In genomic region chr2:151702146-151702850, GRCm38 (mm10) we compare ENCODE assay signal across 9 mouse cellular contexts. TPM values are rescaled to one million over a fixed set of nuclear protein-coding genes. Genes with fewer than 3 reads are reported as not detected.
A peak's percentile ranks its signal among the peaks of the same experiment; 100 is the strongest.
DNase-seq lines count a peak whose midpoint lies in the region; ATAC-seq and TF ChIP-seq lines count a peak whose summit lies in the region.
"Had no signal": no experiment of that assay in that cellular context is flagged by ENCODE, and none has a peak within 500 bp of the region (broad histone marks: within the 10 kb centered on the region; RNA-seq: fewer than 3 reads in every experiment).

No protein-coding gene starts in this region.

- dilution Hi-C loops in CH12.LX (cut with MboI; ENCODE audit: extremely low pct_ligation_motif_present, extremely low pct_unique_long_range_greater_than_20kb, low sequenced_read_pairs), result no loop called here

- H3K9ac ChIP-seq in CH12.LX (ENCODE audit: insufficient read depth, low read depth), result no peak overlapping the region
- peak overlapping the region; percentile 78 for H3K9ac ChIP-seq in embryonic facial prominence, embryonic 12.5 days
- peak overlapping the region; percentile 70 for H3K9ac ChIP-seq in heart, postnatal 0 days (replicated peaks; ENCODE audit: low read depth, low read length)
- peak overlapping the region; percentile 66 for H3K9ac ChIP-seq in lung, embryonic 14.5 days

- peaks cover 58% of the 10 kb centered on the region for H3K27me3 ChIP-seq in CH12.LX (replicated peaks)
- peaks cover 57% of the 10 kb centered on the region for H3K27me3 ChIP-seq in embryonic facial prominence, embryonic 12.5 days
- H3K27me3 ChIP-seq in heart, postnatal 0 days (ENCODE audit: control insufficient read depth, insufficient read depth, low read length), result peaks cover 38% of the 10 kb centered on the region
- peaks cover 36% of the 10 kb centered on the region for H3K27me3 ChIP-seq in lung, embryonic 14.5 days (ENCODE audit: insufficient read depth, low read length)

- no peak for TF ChIP-seq CTCF in CH12.LX (conservative IDR thresholded peaks at IDR 0.05 in 1 of 2, IDR thresholded peaks at IDR 0.05 in 1 of 2; ENCODE audit: low read depth in 2 of 2, low read length in 2 of 2)
- TF ChIP-seq CTCF in heart, postnatal 0 days (IDR thresholded peaks at IDR 0.05; ENCODE audit: low read depth), result 0 out of 2 replicates have a peak, but pooled peaks have one; percentile 12
- TF ChIP-seq CTCF in lung, embryonic 14.5 days (IDR thresholded peaks at IDR 0.05; ENCODE audit: low read depth), result peak; percentile 30

- ATAC-seq in embryonic facial prominence, embryonic 12.5 days (ENCODE audit: insufficient number of reproducible peaks, insufficient read depth, low FRiP score, low TSS enrichment), result peak; percentile 80
- ATAC-seq in heart, postnatal 0 days (ENCODE audit: insufficient read depth, low read depth), result peak; percentile 72
- ATAC-seq in lung, embryonic 14.5 days (ENCODE audit: insufficient read depth), result peak; percentile 88

- WGBS in embryonic facial prominence, embryonic 12.5 days, result under 1% methylated on average over 55 of the region's 97 CpGs
- under 1% methylated on average over 61 of the region's 97 CpGs for WGBS in heart, postnatal 0 days
- WGBS in lung, embryonic 14.5 days, result under 1% methylated on average over 81 of the region's 97 CpGs

- H3K4me2 ChIP-seq in CH12.LX (ENCODE audit: insufficient read depth, low read depth, poor library complexity, severe bottlenecking), result peak overlapping the region; percentile 86
- H3K4me2 ChIP-seq in embryonic facial prominence, embryonic 12.5 days (replicated peaks), result peak overlapping the region; percentile 100
- peak overlapping the region; percentile 100 for H3K4me2 ChIP-seq in heart, postnatal 0 days (ENCODE audit: low read depth, low read length)
- peak overlapping the region; percentile 99 for H3K4me2 ChIP-seq in lung, embryonic 14.5 days

- in situ Hi-C loops in CH12.LX (cut with MboI; ENCODE audit: low pct_ligation_motif_present, low pct_unique_long_range_greater_than_20kb, low sequenced_read_pairs), result no loop called here

- no peak for TF ChIP-seq POLR2A in CH12.LX (IDR thresholded peaks at IDR 0.05; ENCODE audit: low read depth, low read length)

- no peak for TF ChIP-seq EP300 in CH12.LX (IDR thresholded peaks at IDR 0.05; ENCODE audit: low read length)
- TF ChIP-seq EP300 in heart, postnatal 0 days (IDR thresholded peaks at IDR 0.05; ENCODE audit: low read depth), result no peak

- DNase-seq in CH12.LX (ENCODE audit: extremely low read depth), result no peak
- peak; percentile 61 for DNase-seq in adrenal gland, postnatal 14 days
- DNase-seq in heart, postnatal 0 days (ENCODE audit: low spot score), result peak; percentile 16
- DNase-seq in kidney, postnatal 14 days, result peak; percentile 46
- peak; percentile 73 for DNase-seq in lung, embryonic 14.5 days
- DNase-seq in ovary, postnatal 14 days (ENCODE audit: low spot score), result peak; percentile 7
- no peak for DNase-seq in spleen, postnatal 4 days (ENCODE audit: low spot score in 2 of 2)

- no peaks in the 10 kb centered on the region for H3K79me2 ChIP-seq in CH12.LX (replicated peaks; ENCODE audit: control insufficient read depth, extremely low read depth, insufficient read depth, poor library complexity, severe bottlenecking)

- H3K27ac ChIP-seq in CH12.LX (ENCODE audit: insufficient read depth, low read depth), result no peak overlapping the region
- H3K27ac ChIP-seq in embryonic facial prominence, embryonic 12.5 days, result no peak overlapping the region; the same call in 1 of the 2 replicates
- H3K27ac ChIP-seq in heart, postnatal 0 days (ENCODE audit: low read depth), result no peak overlapping the region
- no peak overlapping the region for H3K27ac ChIP-seq in lung, embryonic 14.5 days (ENCODE audit: low read depth)

- peak overlapping the region in 1 of 3 experiments; percentile 46 for H3K4me3 ChIP-seq in CH12.LX (replicated peaks in 1 of 3; ENCODE audit: low read depth in 2 of 3, low read length in 2 of 3, poor library complexity in 1 of 3)
- peak overlapping the region; percentile 72 for H3K4me3 ChIP-seq in embryonic facial prominence, embryonic 12.5 days
- H3K4me3 ChIP-seq in heart, postnatal 0 days (ENCODE audit: low read depth, low read length), result peak overlapping the region; percentile 64
- H3K4me3 ChIP-seq in lung, embryonic 14.5 days (ENCODE audit: low read depth, low read length), result peak overlapping the region; percentile 57

- TF ChIP-seq RAD21 in CH12.LX (IDR thresholded peaks at IDR 0.05; ENCODE audit: low read depth, low read length), result no peak

- H3K36me3 ChIP-seq in CH12.LX (replicated peaks in 1 of 2; ENCODE audit: control insufficient read depth in 1 of 2, insufficient read depth in 1 of 2, low read length in 1 of 2), result no peaks in the 10 kb centered on the region
- H3K36me3 ChIP-seq in embryonic facial prominence, embryonic 12.5 days, result no peaks in the 10 kb centered on the region
- no peaks in the 10 kb centered on the region for H3K36me3 ChIP-seq in heart, postnatal 0 days (replicated peaks; ENCODE audit: control insufficient read depth, insufficient read depth, low read length)
- no peaks in the 10 kb centered on the region for H3K36me3 ChIP-seq in lung, embryonic 14.5 days (ENCODE audit: insufficient read depth)

- no peaks in the 10 kb centered on the region for H3K4me1 ChIP-seq in CH12.LX (ENCODE audit: control insufficient read depth in 1 of 2, insufficient read depth in 2 of 2)
- peaks cover 2% of the 10 kb centered on the region; the same call in 1 of the 2 replicates for H3K4me1 ChIP-seq in embryonic facial prominence, embryonic 12.5 days
- H3K4me1 ChIP-seq in heart, postnatal 0 days (ENCODE audit: control insufficient read depth, insufficient read depth), result 0 out of 2 replicates have a peak, but pooled peaks cover 4% of the 10 kb centered on the region
- no peaks in the 10 kb centered on the region for H3K4me1 ChIP-seq in lung, embryonic 14.5 days (ENCODE audit: insufficient read depth)

- peaks cover 2% of the 10 kb centered on the region for H3K9me3 ChIP-seq in CH12.LX (replicated peaks; ENCODE audit: low read length)
- H3K9me3 ChIP-seq in embryonic facial prominence, embryonic 12.5 days, result no peaks in the 10 kb centered on the region
- no peaks in the 10 kb centered on the region for H3K9me3 ChIP-seq in heart, postnatal 0 days (replicated peaks; ENCODE audit: control insufficient read depth, low read length)
- no peaks in the 10 kb centered on the region for H3K9me3 ChIP-seq in lung, embryonic 14.5 days (ENCODE audit: low read depth, low read length)

TF ChIP-seq in CH12.LX, 34 proteins besides CTCF, POLR2A, EP300 and RAD21:
- TF ChIP-seq MXI1 (IDR thresholded peaks at IDR 0.05; ENCODE audit: low read depth, low read length), result no peak
- TF ChIP-seq CHD2 (IDR thresholded peaks at IDR 0.05; ENCODE audit: low read length), result no peak
- TF ChIP-seq MEF2A (IDR thresholded peaks at IDR 0.05; ENCODE audit: borderline replicate concordance, low read depth, low read length), result no peak
- no peak for TF ChIP-seq RCOR1 (conservative IDR thresholded peaks at IDR 0.05; ENCODE audit: low read depth, low read length)

RNA-seq across cellular contexts. Expression of gene Tmem74b, which starts 0.5 kb away (rescaled TPM):
- total RNA-seq in CH12.LX (2012; rRNA removed) (0.21 TPM in 1 of 2 replicates, not detected in the other), CH12.LX (2014; rRNA removed) (not detected in 2 replicates)
- polyA plus RNA-seq in CH12.LX (2012; ENCODE audit: insufficient read length, low read depth), result not detected in 2 replicates
- 0.85 and 1.9 TPM in 2 replicates for total RNA-seq in adrenal gland, postnatal 14 days (2021)
- polyA plus RNA-seq in embryonic facial prominence, embryonic 12.5 days (2016; fragmentation: Nextera tagmentation; extraction: Ambion mirVana), result 3.2 and 4.8 TPM in 2 replicates
- 1.2 and 1.6 TPM in 2 replicates for total RNA-seq in heart, postnatal 0 days (2014; rRNA removed; ENCODE audit: low replicate concordance)
- polyA plus RNA-seq in heart, postnatal 0 days (2015; fragmentation: Nextera tagmentation; extraction: Ambion mirVana), result 3.6 and 3.8 TPM in 2 replicates
- polyA plus RNA-seq in lung, embryonic 14.5 days (2014; fragmentation: Nextera tagmentation; extraction: Ambion mirVana), result 1.5 and 1.9 TPM in 2 replicates

RNA-seq across cellular contexts. Expression of gene Rad21l, which starts 34.0 kb away (rescaled TPM):
- not detected in 2 replicates for total RNA-seq in CH12.LX (2012; rRNA removed)
- not detected in 2 replicates for total RNA-seq in CH12.LX (2014; rRNA removed)
- not detected in 2 replicates for polyA plus RNA-seq in CH12.LX (2012; ENCODE audit: insufficient read length, low read depth)
- total RNA-seq in adrenal gland, postnatal 14 days (2021), result not detected in 2 replicates
- not detected in 2 replicates for polyA plus RNA-seq in embryonic facial prominence, embryonic 12.5 days (2016; fragmentation: Nextera tagmentation; extraction: Ambion mirVana)
- not detected in 2 replicates for total RNA-seq in heart, postnatal 0 days (2014; rRNA removed; ENCODE audit: low replicate concordance)
- polyA plus RNA-seq in heart, postnatal 0 days (2015; fragmentation: Nextera tagmentation; extraction: Ambion mirVana), result not detected in 2 replicates
- polyA plus RNA-seq in lung, embryonic 14.5 days (2014; fragmentation: Nextera tagmentation; extraction: Ambion mirVana), result not detected in 2 replicates
- total RNA-seq: adrenal gland, postnatal 4 days had no signal

RNA-seq across cellular contexts. Expression of gene Psmf1, which starts 41.7 kb away (rescaled TPM):
- total RNA-seq in CH12.LX (2012; rRNA removed) (29.5 and 30.6 TPM in 2 replicates), CH12.LX (2014; rRNA removed) (30.8 and 32.5 TPM in 2 replicates)
- polyA plus RNA-seq in CH12.LX (2012; ENCODE audit: insufficient read length, low read depth), result 51.2 and 59.7 TPM in 2 replicates
- total RNA-seq in adrenal gland, postnatal 14 days (2021), result 36.4 and 38.8 TPM in 2 replicates
- 45.0 and 47.5 TPM in 2 replicates for polyA plus RNA-seq in embryonic facial prominence, embryonic 12.5 days (2016; fragmentation: Nextera tagmentation; extraction: Ambion mirVana)
- 32.3 and 37.6 TPM in 2 replicates for total RNA-seq in heart, postnatal 0 days (2014; rRNA removed; ENCODE audit: low replicate concordance)
- polyA plus RNA-seq in heart, postnatal 0 days (2015; fragmentation: Nextera tagmentation; extraction: Ambion mirVana), result 31.4 and 32.6 TPM in 2 replicates
- polyA plus RNA-seq in lung, embryonic 14.5 days (2014; fragmentation: Nextera tagmentation; extraction: Ambion mirVana), result 41.3 and 42.1 TPM in 2 replicates

Comparison
In these comparisons a context has a peak if more than half of its experiments do, and no peak if none do; other contexts are left out.
1. DNase-seq: peak in adrenal gland, postnatal 14 days (single experiment), heart, postnatal 0 days (single experiment), kidney, postnatal 14 days (single experiment), lung, embryonic 14.5 days (single experiment) and ovary, postnatal 14 days (single experiment); none in CH12.LX (single experiment) and spleen, postnatal 4 days (0 of 2).
2. CTCF ChIP-seq: peak in heart, postnatal 0 days (single experiment) and lung, embryonic 14.5 days (single experiment); none in CH12.LX (0 of 2).
3. Peak in every context shown above with its lines, with median percentiles within 50 percentile points of each other: H3K4me2 ChIP-seq and ATAC-seq.